Mouse (Mus musculus): ENCODE measurements around the gene Optn. TPM values are rescaled to one million over a fixed set of nuclear protein-coding genes. Genes with fewer than 3 reads are reported as not detected.

Gene Optn
- polyA plus RNA-seq, 1 experiment from 2014 or later: 12.4 TPM

Other genes with a start within 250 kb of the Optn start
- gene Sephs1, start 182.5 kb downstream of the Optn start, polyA plus RNA-seq (2015; fragmentation: Nextera tagmentation; extraction: Ambion mirVana): 59.8 and 61.2 TPM in 2 replicates
- gene Phyh, start 145.0 kb downstream of the Optn start, polyA plus RNA-seq (2015; fragmentation: Nextera tagmentation; extraction: Ambion mirVana): 68.4 and 69.4 TPM in 2 replicates
- not detected in 2 replicates for gene Ucma, start 87.9 kb downstream of the Optn start, polyA plus RNA-seq (2015; fragmentation: Nextera tagmentation; extraction: Ambion mirVana)
- gene Mcm10, start 51.3 kb downstream of the Optn start, polyA plus RNA-seq (2015; fragmentation: Nextera tagmentation; extraction: Ambion mirVana): 28.4 and 29.0 TPM in 2 replicates
- gene Ccdc3, start 73.7 kb upstream of the Optn start, polyA plus RNA-seq (2015; fragmentation: Nextera tagmentation; extraction: Ambion mirVana): 18.0 and 20.3 TPM in 2 replicates